Mouse (Mus musculus) spleen, adult 2 months (tissue): ENCODE measurements around the gene Arhgef5. TPM values are rescaled to one million over a fixed set of nuclear protein-coding genes. Genes with fewer than 3 reads are reported as not detected.
A peak's percentile ranks its signal among the peaks of the same experiment; 100 is the strongest.

Source experiments
- DNase-seq, 2 experiments: peaks; one replicate each; pipeline versions ENCODE4 v3.0.0 to v3.0.0-alpha.2; 2012 to 2021; ENCODE audit warnings: low spot score in 2 of 2, low read depth in 1 of 2
- H3K27ac ChIP-seq: fragments of 200-500 bp; 2 replicates; pipeline ENCODE4 v1.5.1; 2012; ENCODE audit warnings: low read length, inconsistent platforms; ENCODE audit not compliant: insufficient read depth
- H3K27me3 ChIP-seq: fragments of 200-500 bp; 2 replicates; pipeline ENCODE4 v1.6.1; 2012; ENCODE audit warnings: mild to moderate bottlenecking, moderate library complexity, low read length, inconsistent platforms; ENCODE audit not compliant: control insufficient read depth, insufficient read depth
- H3K36me3 ChIP-seq: fragments of 200-500 bp; 2 replicates; pipeline ENCODE4 v1.6.1; 2012; ENCODE audit warnings: mild to moderate bottlenecking, low read length, inconsistent platforms; ENCODE audit not compliant: control insufficient read depth, insufficient read depth
- H3K4me1 ChIP-seq: fragments of 200-500 bp; 2 replicates; pipeline ENCODE4 v1.6.1; 2011; ENCODE audit warnings: inconsistent platforms; ENCODE audit not compliant: control insufficient read depth, insufficient read depth, insufficient read length
- H3K4me3 ChIP-seq: fragments of 200-500 bp; 2 replicates; pipeline ENCODE4 v1.5.1; 2011; ENCODE audit warnings: mild to moderate bottlenecking, inconsistent platforms; ENCODE audit not compliant: insufficient read depth, insufficient read length; ENCODE audit errors: extremely low read depth
- CTCF ChIP-seq: fragments of 200-500 bp; IDR thresholded peaks from 2 replicates; pipeline ENCODE4 v1.5.1; 2011; ENCODE audit warnings: mild to moderate bottlenecking, inconsistent platforms; ENCODE audit not compliant: insufficient read depth, insufficient read length, insufficient replicate concordance; ENCODE audit errors: extremely low read depth
- POLR2A ChIP-seq: fragments of 200-500 bp; IDR thresholded peaks from 2 replicates; pipeline ENCODE4 v1.6.1; 2011; ENCODE audit warnings: low read depth, low read length, inconsistent platforms
- WGBS: fragments of 180-500 bp; shearing (Covaris S2); methylation state at CpG from one replicate; pipeline ENCODE4 v1.1.7; 2018; 5-methylcytosine and 5-hydroxymethylcytosine counted together
- polyA plus RNA-seq: library from polyadenylated mRNA; depleted of rRNA; stranded (reverse); fragments of >200 nt; gene quantifications from 2 replicates; pipeline ENCODE4 v1.2.3, GENCODE M21; 2012

Arhgef5 gene
- polyA plus RNA-seq, 1 experiment = 3.0 TPM

DNA sequence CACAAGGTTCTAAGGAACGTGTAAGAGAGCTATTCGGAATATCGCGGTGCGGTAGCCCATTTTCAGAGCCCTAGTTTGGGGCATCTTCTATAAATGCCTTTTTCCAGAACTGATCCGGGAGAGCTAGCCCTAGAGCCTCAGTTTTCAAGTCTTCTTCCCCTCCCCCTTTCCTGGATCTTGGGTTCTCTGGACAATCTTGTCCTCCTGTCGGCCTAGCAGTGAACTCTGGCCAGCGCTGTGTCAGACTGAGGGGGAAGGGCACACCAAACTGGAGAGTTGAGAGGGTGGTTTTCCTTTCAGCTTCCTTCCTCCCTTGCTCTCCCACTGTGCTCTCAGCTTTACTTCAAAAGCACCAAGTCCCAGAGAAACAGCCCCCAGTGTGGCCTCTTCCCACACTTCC, 974 bp downstream of the Arhgef5 start:
- Histone ChIP-seq H3K4me1 (no peaks in the 10 kb centered on the region; the same call in none of the 2 replicates), H3K4me3 (peak overlapping the region; percentile 57; the same call in 1 of the 2 replicates), H3K36me3 (no peaks in the 10 kb centered on the region), H3K27ac (no peak overlapping the region), H3K27me3 (peaks cover 7% of the 10 kb centered on the region; the same call in 1 of the 2 replicates)
- WGBS = 4% methylated on average over 8 of the region's 8 CpGs
- TF ChIP-seq CTCF = no peak
- TF ChIP-seq POLR2A = no peak
- no peak for DNase-seq

DNA sequence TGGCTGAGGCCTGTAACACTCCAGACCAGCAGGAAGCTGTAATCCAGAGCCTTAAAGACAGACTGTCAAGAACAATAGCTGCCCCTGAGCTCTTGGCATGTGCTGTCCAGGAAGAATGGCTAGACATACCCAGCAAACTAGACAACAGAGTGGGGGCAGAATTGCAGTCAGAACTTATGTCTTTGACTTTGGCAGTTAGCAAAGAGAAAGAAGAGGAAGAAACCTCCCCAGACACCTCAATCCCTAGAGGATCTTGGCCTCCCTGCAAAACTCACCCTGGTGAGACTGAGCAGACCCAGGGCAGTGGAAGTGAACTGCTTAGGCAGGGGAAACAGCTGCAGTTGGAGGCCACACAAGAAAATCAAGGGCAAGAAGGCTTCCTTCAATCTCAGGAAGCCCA, 7.2 kb downstream of the Arhgef5 start:
- H3K27me3 ChIP-seq = no peaks in the 10 kb centered on the region
- H3K27ac ChIP-seq = no peak overlapping the region
- H3K4me3 ChIP-seq = no peak overlapping the region
- H3K4me1 ChIP-seq = no peaks in the 10 kb centered on the region
- TF ChIP-seq POLR2A (no peak), CTCF (no peak)
- no peak for DNase-seq
- no peaks in the 10 kb centered on the region for H3K36me3 ChIP-seq

DNA sequence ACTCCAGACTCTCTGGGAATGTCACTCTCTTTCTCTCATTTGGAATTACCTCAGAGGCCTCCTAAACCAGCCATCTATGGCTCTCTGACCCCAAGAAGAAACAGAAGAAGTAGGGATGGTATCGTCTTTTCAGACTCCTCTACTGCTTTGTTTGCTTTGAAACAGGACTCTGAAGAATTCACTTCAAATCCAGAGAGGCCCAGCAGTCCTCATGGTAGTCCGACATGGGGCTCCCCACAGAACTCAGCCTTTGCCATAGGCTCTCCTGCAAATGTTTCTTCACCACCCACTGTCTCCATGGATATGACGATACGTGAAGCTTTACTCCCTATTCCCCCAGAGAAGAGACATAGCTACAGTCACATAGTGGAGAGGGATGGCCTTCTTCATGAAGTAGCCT, 8.7 kb downstream of the Arhgef5 start:
- 95% methylated on average over 4 of the region's 4 CpGs for WGBS
- H3K4me1 ChIP-seq = no peaks in the 10 kb centered on the region
- H3K27ac ChIP-seq = no peak overlapping the region
- no peak overlapping the region for H3K4me3 ChIP-seq
- TF ChIP-seq POLR2A = no peak
- H3K36me3 ChIP-seq = no peaks in the 10 kb centered on the region
- no peaks in the 10 kb centered on the region for H3K27me3 ChIP-seq
- DNase-seq = no peak

GRCm38 (mm10) chr6:43278247-43278646, 12.9 kb downstream of the Arhgef5 start:
- no peaks in the 10 kb centered on the region for H3K27me3 ChIP-seq
- TF ChIP-seq POLR2A (no peak), CTCF (no peak)
- no peak overlapping the region for H3K27ac ChIP-seq
- DNase-seq = no peak
- H3K4me3 ChIP-seq = no peak overlapping the region
- H3K36me3 ChIP-seq = no peaks in the 10 kb centered on the region
- no peaks in the 10 kb centered on the region for H3K4me1 ChIP-seq

GRCm38 (mm10) chr6:43280481-43280880, 15.1 kb downstream of the Arhgef5 start:
- Histone ChIP-seq H3K27me3 (no peaks in the 10 kb centered on the region), H3K4me3 (no peak overlapping the region), H3K4me1 (no peaks in the 10 kb centered on the region), H3K36me3 (no peaks in the 10 kb centered on the region), H3K27ac (no peak overlapping the region)
- 92% methylated on average over 5 of the region's 5 CpGs for WGBS
- no peak for TF ChIP-seq CTCF
- TF ChIP-seq POLR2A = no peak
- DNase-seq = no peak

- H3K27ac ChIP-seq = no peak overlapping the region
- TF ChIP-seq CTCF = no peak
- TF ChIP-seq POLR2A = no peak
- no peaks in the 10 kb centered on the region for H3K4me1 ChIP-seq
- no peaks in the 10 kb centered on the region for H3K36me3 ChIP-seq
- DNase-seq = no peak
- no peaks in the 10 kb centered on the region for H3K27me3 ChIP-seq
- 60% methylated on average over 3 of the region's 3 CpGs for WGBS
- no peak overlapping the region for H3K4me3 ChIP-seq
These were observed 26.7 kb downstream of the Arhgef5 start for GRCm38 (mm10) chr6:43292041-43292440.

DNA sequence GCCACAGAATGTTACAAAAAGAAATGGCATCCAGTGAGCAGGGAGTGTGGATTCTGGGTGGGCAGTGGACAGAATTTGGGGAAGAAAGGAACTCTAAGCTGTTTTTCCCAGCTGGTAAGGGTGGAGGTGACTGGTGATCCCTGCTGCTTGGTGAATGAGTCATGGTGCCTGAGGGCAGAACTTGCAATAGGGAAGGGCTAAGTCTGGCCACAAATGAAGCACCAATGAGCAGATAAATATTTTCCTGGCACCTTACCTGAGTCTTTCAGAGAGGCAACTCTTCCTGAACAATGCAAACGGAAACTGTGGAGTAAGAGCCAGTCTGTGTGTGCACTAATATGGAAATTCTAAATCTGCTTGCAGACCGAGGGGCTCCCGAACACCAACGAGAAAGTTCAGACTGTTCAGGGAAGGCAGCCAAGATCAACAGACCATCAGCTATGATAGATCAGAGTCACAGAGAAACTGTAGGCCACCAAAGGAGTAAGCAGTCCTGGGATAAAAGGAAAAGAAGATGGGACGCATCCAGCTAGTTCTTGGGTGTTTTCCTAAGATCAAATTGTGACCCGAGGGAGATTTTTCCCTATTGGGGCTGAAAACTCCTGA, 27.2 kb downstream of the Arhgef5 start:
- no peak for DNase-seq
- TF ChIP-seq POLR2A (no peak), CTCF (no peak)
- no peak overlapping the region for H3K4me3 ChIP-seq
- H3K36me3 ChIP-seq = no peaks in the 10 kb centered on the region
- no peaks in the 10 kb centered on the region for H3K4me1 ChIP-seq
- WGBS = 86% methylated on average over 6 of the region's 6 CpGs
- no peaks in the 10 kb centered on the region for H3K27me3 ChIP-seq
- no peak overlapping the region for H3K27ac ChIP-seq

DNA sequence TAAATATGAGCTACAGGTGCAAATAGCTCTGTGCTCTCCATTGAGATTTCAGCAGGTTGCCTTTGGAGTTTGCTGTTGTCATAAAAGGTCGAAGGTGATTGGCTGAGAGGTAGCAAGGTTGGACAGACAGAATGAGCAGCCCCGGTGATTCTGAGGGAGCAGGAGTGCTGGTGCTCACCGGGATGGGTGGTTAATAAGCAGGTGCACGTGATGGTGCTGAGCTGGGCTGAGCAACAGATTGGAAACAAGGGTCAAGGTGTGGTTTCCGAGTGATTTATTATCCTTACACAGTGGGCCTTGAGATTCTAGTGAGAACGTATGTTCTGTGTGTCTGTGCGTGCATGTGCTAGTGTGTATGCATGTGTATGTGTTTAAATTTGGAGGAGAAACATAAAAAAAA, 27.8 kb downstream of the Arhgef5 start:
- TF ChIP-seq CTCF = no peak
- TF ChIP-seq POLR2A = no peak
- no peak overlapping the region for H3K4me3 ChIP-seq
- H3K27me3 ChIP-seq = no peaks in the 10 kb centered on the region
- no peaks in the 10 kb centered on the region for H3K36me3 ChIP-seq
- WGBS = 91% methylated on average over 7 of the region's 7 CpGs
- no peaks in the 10 kb centered on the region for H3K4me1 ChIP-seq
- DNase-seq = no peak
- no peak overlapping the region for H3K27ac ChIP-seq
